Mouse (Mus musculus) induced T-regulatory cell, adult 2 months (primary cell): ENCODE data around the gene Fam120b.

ENCODE experiments used
- DNase-seq: peaks from one replicate; pipeline ENCODE4 v3.0.0-alpha.2; 2012; ENCODE audit warnings: low read depth

The Fam120b gene

GRCm38 (mm10) chr17:15395997-15396675 is at the start of gene Fam120b:
Gene Fam120b, plus strand, starts transcription at chr17:15396202.
- DNase-seq = peak; percentile 97

GRCm38 (mm10) chr17:15350152-15350551 is 45.9 kb upstream of the Fam120b start:
- no peak for DNase-seq

GRCm38 (mm10) chr17:15352869-15353610 is 43.0 kb upstream of the Fam120b start:
- no peak for DNase-seq

GRCm38 (mm10) chr17:15354006-15354405 is 42.0 kb upstream of the Fam120b start:
- no peak for DNase-seq

GRCm38 (mm10) chr17:15355072-15355471 is 40.9 kb upstream of the Fam120b start:
- no peak for DNase-seq

- DNase-seq = no peak
Measured at GRCm38 (mm10) chr17:15356526-15356925, 39.5 kb upstream of the Fam120b start.

- DNase-seq = no peak
Measured at GRCm38 (mm10) chr17:15357071-15357470, 38.9 kb upstream of the Fam120b start.

GRCm38 (mm10) chr17:15363656-15364055 is 32.3 kb upstream of the Fam120b start:
- no peak for DNase-seq

GRCm38 (mm10) chr17:15365650-15366049 is 30.4 kb upstream of the Fam120b start:
- no peak for DNase-seq

- DNase-seq = no peak
Measured at GRCm38 (mm10) chr17:15370401-15370800, 25.6 kb upstream of the Fam120b start.

- DNase-seq = no peak
Measured at GRCm38 (mm10) chr17:15371967-15372835, 23.8 kb upstream of the Fam120b start.

- DNase-seq = no peak
Measured at GRCm38 (mm10) chr17:15372931-15373652, 22.9 kb upstream of the Fam120b start.

- DNase-seq = peak; percentile 16
Measured at GRCm38 (mm10) chr17:15374321-15375141, 21.5 kb upstream of the Fam120b start.

- peak; percentile 58 for DNase-seq
Measured at GRCm38 (mm10) chr17:15375224-15375623, 20.8 kb upstream of the Fam120b start.

- peak; percentile 53 for DNase-seq
Measured at GRCm38 (mm10) chr17:15375701-15376493, 20.1 kb upstream of the Fam120b start.

GRCm38 (mm10) chr17:15376494-15377181 is 19.4 kb upstream of the Fam120b start, which contains the start of gene Dll1:
Gene Dll1, minus strand, starts transcription at chr17:15376872.
- peak; percentile 29 for DNase-seq

GRCm38 (mm10) chr17:15377901-15378300 is 18.1 kb upstream of the Fam120b start:
- DNase-seq = no peak

- DNase-seq = no peak
Measured at GRCm38 (mm10) chr17:15378413-15379109, 17.4 kb upstream of the Fam120b start.
